Mouse (Mus musculus) monocyte, adult 2 months (primary cell): ENCODE measurements around the gene Adamts9.

Experiments used
- DNase-seq, 2 experiments: peaks; one replicate each; pipeline ENCODE4 v3.0.0; 2022; ENCODE audit warnings: low spot score in 2 of 2, low read depth in 1 of 2

Gene Adamts9

GRCm38 (mm10) chr6:92810628-92811027, 132.7 kb downstream of the Adamts9 start:
- DNase-seq: no peak

GRCm38 (mm10) chr6:92809818-92810217, 133.5 kb downstream of the Adamts9 start:
- DNase-seq: no peak

- no peak for DNase-seq
These were observed 138.9 kb downstream of the Adamts9 start for GRCm38 (mm10) chr6:92804254-92804971.

- DNase-seq: no peak
These were observed 140.1 kb downstream of the Adamts9 start for GRCm38 (mm10) chr6:92803213-92803612.

- DNase-seq: no peak
These were observed 140.9 kb downstream of the Adamts9 start for GRCm38 (mm10) chr6:92802421-92802820.

GRCm38 (mm10) chr6:92801462-92801861, 141.8 kb downstream of the Adamts9 start:
- DNase-seq: no peak

GRCm38 (mm10) chr6:92793804-92794203, 149.5 kb downstream of the Adamts9 start:
- DNase-seq: no peak

GRCm38 (mm10) chr6:92787376-92787712, 155.9 kb downstream of the Adamts9 start:
- DNase-seq: no peak

- no peak for DNase-seq
These were observed 156.5 kb downstream of the Adamts9 start for GRCm38 (mm10) chr6:92786701-92787375.

GRCm38 (mm10) chr6:92784782-92785181, 158.5 kb downstream of the Adamts9 start:
- DNase-seq: no peak

- DNase-seq: no peak
These were observed 161.8 kb downstream of the Adamts9 start for GRCm38 (mm10) chr6:92781446-92781845.

- DNase-seq: no peak
These were observed 163.4 kb downstream of the Adamts9 start for GRCm38 (mm10) chr6:92779935-92780205.

GRCm38 (mm10) chr6:92779140-92779934, 164.0 kb downstream of the Adamts9 start:
- DNase-seq: no peak

GRCm38 (mm10) chr6:92776356-92776755, 166.9 kb downstream of the Adamts9 start:
- no peak for DNase-seq

GRCm38 (mm10) chr6:92762372-92762771, 180.9 kb downstream of the Adamts9 start:
- DNase-seq: no peak

GRCm38 (mm10) chr6:92759616-92760015, 183.7 kb downstream of the Adamts9 start:
- no peak for DNase-seq

GRCm38 (mm10) chr6:92755826-92756225, 187.5 kb downstream of the Adamts9 start:
- DNase-seq: no peak

GRCm38 (mm10) chr6:92752737-92753136, 190.6 kb downstream of the Adamts9 start:
- DNase-seq: no peak

GRCm38 (mm10) chr6:92749420-92749819, 193.9 kb downstream of the Adamts9 start:
- DNase-seq: no peak

- no peak for DNase-seq
These were observed 199.7 kb downstream of the Adamts9 start for GRCm38 (mm10) chr6:92743605-92744004.

- no peak for DNase-seq
These were observed 206.2 kb downstream of the Adamts9 start for GRCm38 (mm10) chr6:92737116-92737515.

GRCm38 (mm10) chr6:92733651-92734050, 209.6 kb downstream of the Adamts9 start:
- DNase-seq: no peak
